Mouse (Mus musculus) C2C12 (cell line): ENCODE data around the gene Des.

Experiments
- CEBPB ChIP-seq: IDR thresholded peaks from one replicate; pipeline ENCODE4 v1.6.1; 2011; ENCODE audit warnings: low read depth, mild to moderate bottlenecking, control low read depth, moderate library complexity
- CTCF ChIP-seq: IDR thresholded peaks from one replicate; pipeline ENCODE4 v1.5.1; 2011; ENCODE audit not compliant: control insufficient read depth, insufficient read depth, insufficient read length
- FOSL1 ChIP-seq: IDR thresholded peaks from one replicate; pipeline ENCODE4 v1.8.0; 2011; ENCODE audit warnings: mild to moderate bottlenecking, low read length; ENCODE audit not compliant: poor library complexity, insufficient read depth, severe bottlenecking
- MAX ChIP-seq: IDR thresholded peaks from one replicate; pipeline ENCODE4 v1.6.1; 2011; ENCODE audit warnings: mild to moderate bottlenecking, control low read depth
- MYOD1 ChIP-seq: IDR thresholded peaks from one replicate; pipeline ENCODE4 v1.6.1; 2011; ENCODE audit warnings: low read depth; ENCODE audit not compliant: control insufficient read depth, insufficient read length
- MYOG ChIP-seq: IDR thresholded peaks from one replicate; pipeline ENCODE4 v1.6.1; 2011; ENCODE audit not compliant: control insufficient read depth, insufficient read length; ENCODE audit errors: extremely low read depth
- USF1 ChIP-seq: IDR thresholded peaks from one replicate; pipeline ENCODE4 v1.6.1; 2011; ENCODE audit warnings: low read depth, mild to moderate bottlenecking, control low read depth, moderate library complexity

- TF ChIP-seq CTCF (peak; percentile 15), MAX (no peak), USF1 (no peak), MYOG (no peak), FOSL1 (no peak), CEBPB (no peak), MYOD1 (peak; percentile 12)
Observed at GRCm38 (mm10) chr1:75398761-75399402, 38.8 kb downstream of the Des start.
